Mouse (Mus musculus) forebrain, postnatal 0 days (tissue): ENCODE measurements around the gene Gm49416. TPM values are rescaled to one million over a fixed set of nuclear protein-coding genes. Genes with fewer than 3 reads are reported as not detected.

ENCODE experiments used
- ATAC-seq: fragments of 200-750 bp; cut with Nextera tagmentation; 2 replicates; pipeline ENCODE4 v1.8.0; 2017; ENCODE audit warnings: mild to moderate bottlenecking, moderate library complexity
- DNase-seq: peaks from one replicate; pipeline ENCODE4 v3.0.0-alpha.2; 2015
- H3K27ac ChIP-seq: fragments of 300-500 bp; sonication (generic); 2 replicates; pipeline ENCODE4 v1.5.1; 2014; ENCODE audit warnings: low read depth, mild to moderate bottlenecking, antibody characterized with exemption, low read length, moderate library complexity, mixed read lengths
- H3K27me3 ChIP-seq: fragments of 300-500 bp; sonication (generic); 2 replicates; pipeline ENCODE4 v1.6.1; 2014; ENCODE audit warnings: mild to moderate bottlenecking, low read length, mixed read lengths; ENCODE audit not compliant: insufficient read depth
- H3K36me3 ChIP-seq: fragments of 300-500 bp; sonication (generic); 2 replicates; pipeline ENCODE4 v1.6.1; 2014; ENCODE audit warnings: mild to moderate bottlenecking, moderate library complexity; ENCODE audit not compliant: insufficient read depth
- H3K4me1 ChIP-seq: fragments of 300-500 bp; sonication (generic); 2 replicates; pipeline ENCODE4 v1.6.1; 2014; ENCODE audit warnings: antibody characterized with exemption; ENCODE audit not compliant: insufficient read depth
- H3K4me2 ChIP-seq: fragments of 300-500 bp; sonication (generic); 2 replicates; pipeline ENCODE4 v1.6.1; 2014; ENCODE audit warnings: low read depth, mild to moderate bottlenecking, moderate library complexity
- H3K4me3 ChIP-seq: fragments of 300-500 bp; sonication (generic); 2 replicates; pipeline ENCODE4 v1.5.1; 2014; ENCODE audit warnings: low read depth, low read length, mixed read lengths
- H3K9ac ChIP-seq: fragments of 300-500 bp; sonication (generic); 2 replicates; pipeline ENCODE4 v1.6.1; 2014; ENCODE audit warnings: mild to moderate bottlenecking
- H3K9me3 ChIP-seq: fragments of 300-500 bp; sonication (generic); 2 replicates; pipeline ENCODE4 v1.6.1; 2016; ENCODE audit warnings: low read length
- CTCF ChIP-seq: sonication (generic); IDR thresholded peaks from 2 replicates; pipeline ENCODE4 v1.5.1; 2016; ENCODE audit warnings: antibody characterized with exemption, control low read depth, low read depth
- WGBS: fragments of 180-500 bp; shearing (Covaris S2); extraction: QIAGEN DNeasy Blood & Tissue Kit; methylation state at CpG from one replicate; pipeline ENCODE4 v1.1.7; 2014; 5-methylcytosine and 5-hydroxymethylcytosine counted together
- polyA plus RNA-seq: library from polyadenylated mRNA; unstranded; fragments of >200 nt; fragmentation: Nextera tagmentation; extraction: Ambion mirVana; gene quantifications from 2 replicates; pipeline ENCODE4 v1.2.1, GENCODE M21; 2015
- total RNA-seq: library from RNA; depleted of rRNA; stranded (reverse); fragments of >200 nt; gene quantifications from 2 replicates; pipeline ENCODE4 v1.2.3, GENCODE M21; 2014

Gm49416 gene
- total and polyA plus RNA-seq, 2 experiments from 2014 or later: 0.95 to 1.4 TPM

DNA sequence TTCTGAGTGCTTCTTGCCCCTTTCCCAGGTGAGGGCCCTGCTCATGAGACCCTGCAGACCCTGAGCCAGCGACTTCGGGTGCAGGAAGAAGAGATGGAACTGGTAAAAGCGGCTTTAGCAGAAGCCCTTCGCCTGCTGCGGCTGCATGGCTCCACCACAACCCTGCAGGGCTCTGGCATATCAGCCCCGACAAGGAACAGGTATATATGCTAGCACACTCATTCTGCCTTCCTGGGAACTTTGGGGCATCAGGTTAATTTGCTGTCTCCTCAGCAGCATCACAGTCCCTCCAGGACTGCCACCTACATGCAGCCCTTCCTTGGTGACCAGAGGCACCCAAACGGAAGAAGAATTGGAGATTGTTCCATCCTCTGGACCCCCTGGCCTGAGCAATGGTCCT is 42.0 kb downstream of the Gm49416 start:
- Histone ChIP-seq H3K4me2 (no peak overlapping the region; the same call in 1 of the 2 replicates), H3K9me3 (no peaks in the 10 kb centered on the region), H3K36me3 (peaks cover 9% of the 10 kb centered on the region; the same call in 1 of the 2 replicates), H3K4me1 (peaks cover 4% of the 10 kb centered on the region; the same call in 1 of the 2 replicates), H3K9ac (no peak overlapping the region), H3K27ac (no peak overlapping the region), H3K4me3 (no peak overlapping the region), H3K27me3 (no peaks in the 10 kb centered on the region)
- no peak for TF ChIP-seq CTCF
- DNase-seq: no peak
- ATAC-seq: no peak
- WGBS: 81% methylated on average over 7 of the region's 7 CpGs

DNA sequence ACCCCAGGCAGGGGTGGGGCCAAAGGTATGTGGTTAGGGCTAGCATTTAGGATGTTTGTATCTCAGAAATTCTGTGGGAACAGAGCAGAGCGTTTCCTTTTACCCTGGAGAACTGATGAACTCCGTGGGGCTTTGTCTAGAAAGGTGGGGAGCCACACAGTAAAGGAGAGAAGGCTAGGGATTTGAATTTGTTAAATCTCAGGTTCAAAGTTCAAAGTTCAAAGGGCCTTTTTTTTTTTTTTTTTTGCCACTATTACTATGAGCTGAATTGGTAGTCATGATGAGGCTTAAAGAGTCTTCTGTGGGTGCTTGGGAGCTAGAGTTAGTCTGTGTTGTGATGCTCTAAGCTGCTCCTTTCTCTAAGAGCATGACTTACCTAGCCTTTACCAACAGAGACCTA is 48.0 kb downstream of the Gm49416 start:
- Histone ChIP-seq H3K27me3 (no peaks in the 10 kb centered on the region), H3K27ac (no peak overlapping the region), H3K4me1 (no peaks in the 10 kb centered on the region), H3K9me3 (no peaks in the 10 kb centered on the region), H3K36me3 (peaks cover 9% of the 10 kb centered on the region), H3K4me2 (no peak overlapping the region), H3K4me3 (no peak overlapping the region), H3K9ac (no peak overlapping the region)
- DNase-seq (no peak), ATAC-seq (no peak)
- TF ChIP-seq CTCF: no peak
- 80% methylated on average over 2 of the region's 2 CpGs for WGBS

DNA sequence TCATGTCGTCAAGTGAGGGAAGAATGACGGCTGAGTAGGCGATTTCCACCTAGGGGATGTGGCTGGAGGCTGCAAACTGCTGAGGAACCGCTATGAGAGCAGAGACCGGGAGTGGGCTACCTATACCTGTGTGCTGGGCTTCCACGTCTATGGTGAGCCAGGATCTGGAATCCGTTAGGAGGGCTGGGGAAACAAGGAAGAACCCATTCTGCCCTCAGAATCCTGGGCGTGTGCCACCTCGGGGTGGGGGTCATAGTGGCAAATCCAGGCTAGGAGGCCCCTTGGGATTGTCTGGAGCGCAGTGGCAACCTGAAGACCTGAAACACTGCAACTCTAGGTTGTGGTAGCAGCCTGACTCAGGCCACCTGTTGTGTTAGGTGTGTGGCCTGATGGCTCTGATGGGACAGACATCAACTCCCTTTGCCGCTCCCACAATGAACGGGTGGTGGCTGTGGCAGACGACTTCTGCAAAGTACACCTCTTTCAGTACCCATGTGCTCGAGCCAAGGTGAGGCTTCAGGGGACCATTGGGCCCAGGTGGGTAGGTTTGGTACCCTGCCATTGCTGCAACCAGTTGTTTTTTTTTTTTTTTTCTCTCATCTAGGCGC is 51.9 kb downstream of the Gm49416 start:
- peak overlapping the region; percentile 71; the same call in 1 of the 2 replicates for H3K4me2 ChIP-seq
- H3K9me3 ChIP-seq: no peaks in the 10 kb centered on the region
- H3K4me1 ChIP-seq: peaks cover 9% of the 10 kb centered on the region; the same call in 1 of the 2 replicates
- no peak for TF ChIP-seq CTCF
- peaks cover 18% of the 10 kb centered on the region for H3K36me3 ChIP-seq
- H3K4me3 ChIP-seq: peak overlapping the region; percentile 92; the same call in 1 of the 2 replicates
- H3K27ac ChIP-seq: no peak overlapping the region
- no peak for DNase-seq
- H3K9ac ChIP-seq: peak overlapping the region; percentile 99; the same call in 1 of the 2 replicates
- no peak for ATAC-seq
- WGBS: 82% methylated on average over 15 of the region's 15 CpGs
- no peaks in the 10 kb centered on the region for H3K27me3 ChIP-seq

DNA sequence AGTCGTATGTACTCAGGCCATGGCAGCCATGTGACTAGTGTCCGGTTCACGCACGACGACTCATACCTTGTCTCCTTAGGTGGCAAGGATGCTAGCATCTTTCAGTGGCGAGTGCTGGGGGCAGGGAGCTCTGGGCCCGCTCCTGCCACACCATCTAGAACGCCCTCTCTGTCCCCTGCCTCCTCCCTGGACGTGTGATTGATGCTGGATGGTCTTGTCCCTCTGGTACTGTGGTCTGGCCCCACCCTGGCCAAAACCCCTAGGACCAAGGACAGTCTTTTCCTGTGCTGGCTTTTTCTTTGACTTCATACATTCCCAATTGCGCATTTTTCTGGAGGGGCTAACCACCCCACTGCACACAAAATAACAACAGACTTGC is 52.4 kb downstream of the Gm49416 start:
- peak overlapping the region; percentile 92 for H3K4me3 ChIP-seq
- no peaks in the 10 kb centered on the region for H3K9me3 ChIP-seq
- H3K27ac ChIP-seq: peak overlapping the region; percentile 57
- peak overlapping the region; percentile 99 for H3K9ac ChIP-seq
- no peak for TF ChIP-seq CTCF
- H3K27me3 ChIP-seq: no peaks in the 10 kb centered on the region
- peaks cover 9% of the 10 kb centered on the region; the same call in 1 of the 2 replicates for H3K4me1 ChIP-seq
- ATAC-seq (no peak), DNase-seq (no peak)
- WGBS: 27% methylated on average over 10 of the region's 10 CpGs
- H3K4me2 ChIP-seq: peak overlapping the region; percentile 71
- H3K36me3 ChIP-seq: peaks cover 23% of the 10 kb centered on the region

DNA sequence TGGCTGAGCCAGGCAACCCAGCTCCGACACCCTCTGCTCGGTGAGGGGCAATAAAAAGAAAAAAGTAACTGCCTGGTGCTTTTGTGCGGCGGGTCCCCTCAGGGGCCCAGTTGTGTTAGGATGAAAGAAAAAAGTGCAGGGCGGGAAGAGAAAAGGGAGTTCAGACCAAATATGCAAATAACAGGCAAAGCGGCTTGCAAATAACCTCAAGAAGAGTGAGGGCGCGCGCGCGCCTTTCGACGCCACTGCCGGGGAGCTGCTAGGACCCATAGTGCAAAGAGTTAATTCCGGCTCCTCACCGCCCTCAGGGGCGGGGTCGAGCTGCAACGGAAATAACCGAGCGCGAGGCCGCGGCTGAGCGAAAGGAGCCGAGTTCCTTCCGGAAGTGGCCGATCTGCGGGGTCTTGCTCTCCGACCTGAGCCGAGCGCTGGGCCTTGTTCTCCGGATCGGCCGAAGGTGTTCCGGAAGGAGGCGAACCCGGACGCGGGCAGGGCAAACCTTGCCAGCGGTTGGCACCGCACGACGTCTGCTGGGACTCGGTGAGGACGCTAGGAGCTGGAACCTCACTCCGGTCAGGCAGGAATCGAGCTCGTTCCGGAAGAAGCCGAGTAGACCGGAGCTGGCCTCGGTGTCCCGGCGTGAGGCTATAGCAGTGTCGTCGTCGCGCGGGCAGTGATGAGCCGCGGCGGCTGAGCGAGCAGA is 52.9 kb downstream of the Gm49416 start, which contains the start of gene Mta2:
Gene Mta2, plus strand, starts transcription at position 361 of the 703 bp plus-strand sequence.
- Histone ChIP-seq H3K27ac (peak within 1 kb of the TSS; percentile 93), H3K9me3 (no peaks in the 10 kb centered on the region), H3K4me1 (peaks cover 9% of the 10 kb centered on the region; the same call in 1 of the 2 replicates), H3K4me2 (peak within 1 kb of the TSS; percentile 71), H3K9ac (peak within 1 kb of the TSS; percentile 99), H3K4me3 (peak within 1 kb of the TSS; percentile 92), H3K36me3 (peaks cover 28% of the 10 kb centered on the region), H3K27me3 (no peaks in the 10 kb centered on the region)
- TF ChIP-seq CTCF: peak; percentile 29; the same call in 1 of the 2 replicates
- DNase-seq: peak; percentile 98
- under 1% methylated on average over 64 of the region's 64 CpGs for WGBS
- peak; percentile 97 for ATAC-seq

DNA sequence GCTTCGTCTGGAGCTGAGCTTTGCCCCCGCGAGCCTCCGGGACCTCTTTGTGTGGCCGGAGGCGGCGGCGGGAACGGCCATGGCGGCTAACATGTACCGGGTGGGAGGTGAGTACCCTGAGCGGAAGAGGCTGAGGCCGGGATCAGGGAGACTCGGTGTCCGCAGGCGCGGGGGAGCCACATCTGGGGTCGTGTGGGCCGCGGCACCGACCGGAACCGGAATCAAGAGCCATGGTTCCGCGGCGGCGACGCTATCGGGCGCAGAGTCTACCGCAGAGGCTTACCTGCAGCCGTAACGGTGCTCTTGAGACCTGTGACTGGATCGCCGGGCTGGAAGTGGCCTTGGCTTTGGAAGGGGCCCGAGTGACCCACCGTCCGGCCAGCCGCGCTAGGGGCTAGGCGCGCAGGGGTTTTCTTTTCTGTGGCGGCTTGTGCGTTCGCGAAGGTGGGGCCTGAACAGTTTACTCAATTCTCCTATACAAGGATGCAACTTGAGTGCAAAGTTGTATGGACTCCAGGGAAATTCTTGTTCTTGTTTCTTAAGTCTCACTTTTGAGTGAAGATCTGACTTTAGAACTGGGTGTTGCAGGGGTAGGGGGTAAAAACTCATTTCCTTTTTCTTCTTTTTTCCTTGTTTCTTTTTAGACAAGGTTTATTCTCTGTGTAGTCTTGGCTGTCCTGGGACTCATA is 53.7 kb downstream of the Gm49416 start:
- Histone ChIP-seq H3K9ac (peak overlapping the region; percentile 99), H3K36me3 (peaks cover 29% of the 10 kb centered on the region), H3K27ac (peak overlapping the region; percentile 93), H3K4me3 (peak overlapping the region; percentile 92), H3K27me3 (no peaks in the 10 kb centered on the region), H3K4me2 (peak overlapping the region; percentile 71), H3K4me1 (peaks cover 9% of the 10 kb centered on the region; the same call in 1 of the 2 replicates), H3K9me3 (no peaks in the 10 kb centered on the region)
- no peak for TF ChIP-seq CTCF
- ATAC-seq (peak; percentile 49), DNase-seq (peak; percentile 19)
- 3% methylated on average over 42 of the region's 46 CpGs for WGBS
